ENCODE assay signal across 8 mouse cellular contexts in genomic region chr10:45578298-45578821, GRCm38 (mm10). TPM values are rescaled to one million over a fixed set of nuclear protein-coding genes. Genes with fewer than 3 reads are reported as not detected.
A peak's percentile ranks its signal among the peaks of the same experiment; 100 is the strongest.
DNase-seq lines count a peak whose midpoint lies in the region; ATAC-seq and TF ChIP-seq lines count a peak whose summit lies in the region.

No protein-coding gene starts in this region.

- peak overlapping the region; percentile 73 for H3K4me2 ChIP-seq in lung, postnatal 0 days (replicated peaks; ENCODE audit: low read depth, low read length)

- peak overlapping the region; percentile 71 for H3K27ac ChIP-seq in lung, postnatal 0 days (ENCODE audit: low read length)

- peak overlapping the region; percentile 46 for H3K9ac ChIP-seq in lung, postnatal 0 days (replicated peaks; ENCODE audit: low read depth)

- TF ChIP-seq EP300 in lung, postnatal 0 days (IDR thresholded peaks at IDR 0.05), result no peak

- TF ChIP-seq CTCF in Patski (IDR thresholded peaks at IDR 0.05), result no peak
- TF ChIP-seq CTCF in lung, postnatal 0 days (IDR thresholded peaks at IDR 0.05), result no peak

- in situ Hi-C loops in Patski (cut with MboI; ENCODE audit: low pct_unique_long_range_greater_than_20kb), result no loop called here

- POLR2A ChIA-PET in Patski (lab: Charles Lee), result interaction anchor here (0.6 kb wide), 1 partner anchor 210 kb away, joined by 3 read pairs; no protein-coding TSS in a partner anchor

- H3K9me3 ChIP-seq in lung, postnatal 0 days (ENCODE audit: low read length), result no peaks in the 10 kb centered on the region

- ATAC-seq in Patski, result peak; percentile 66
- ATAC-seq in erythroblast, adult 5-6 weeks (replicated peaks; ENCODE audit: low FRiP score, poor library complexity, severe bottlenecking), result peak; percentile 55
- ATAC-seq in lung, postnatal 0 days, result peak; percentile 74

- no peaks in the 10 kb centered on the region for H3K4me1 ChIP-seq in lung, postnatal 0 days (ENCODE audit: insufficient read depth, low read depth, low read length)

- no peaks in the 10 kb centered on the region for H3K36me3 ChIP-seq in lung, postnatal 0 days (ENCODE audit: insufficient read depth, low read length)

- WGBS in lung, postnatal 0 days, result 1% methylated on average over 18 of the region's 23 CpGs

- CTCF ChIA-PET in Patski (lab: Charles Lee), result no interaction called here

- intact Hi-C loops in heart, postnatal 25 days (cut with DNase I), result no loop called here

- H3K27me3 ChIP-seq in Patski, result no peaks in the 10 kb centered on the region
- H3K27me3 ChIP-seq in lung, postnatal 0 days (replicated peaks; ENCODE audit: insufficient read depth, low read length), result no peaks in the 10 kb centered on the region

- H3K4me3 ChIP-seq in lung, postnatal 0 days (ENCODE audit: low read depth, low read length), result peak overlapping the region; percentile 94

- DNase-seq in adrenal gland, adult 8-10 months, result peak; percentile 10
- no peak for DNase-seq in adrenal gland, adult 2 months
- no peak for DNase-seq in Patski (ENCODE audit: low read depth, low spot score)
- DNase-seq in heart, postnatal 25 days (ENCODE audit: low spot score), result peak; percentile 4
- DNase-seq in layer of hippocampus, adult 9-11 months, result peak; percentile 45
- DNase-seq in lung, postnatal 0 days (ENCODE audit: low spot score), result peak; percentile 51
- peak; percentile 59 to 62 for DNase-seq in right cerebral cortex, postnatal 36 days (ENCODE audit: low spot score in 2 of 2)

RNA-seq across cellular contexts. Expression of gene Hace1, which starts 0.7 kb away (rescaled TPM):
- total RNA-seq in adrenal gland, adult 8-10 months (2022), result 10 to 100 TPM; 10.3 to 11.8 (median 10.8) TPM
- 10 to 100 TPM in 1 of 2 experiments, 1 to 10 TPM in 1; 6.2 to 10.1 TPM for total RNA-seq in adrenal gland, adult 2 months (2021)
- polyA plus RNA-seq in adrenal gland, adult 2 months (2012; rRNA removed), result 1.8 and 2.3 TPM in 2 replicates
- 12.3 TPM for polyA plus RNA-seq in Patski (2021)
- 109 and 149 TPM in 2 replicates for total RNA-seq in erythroblast, adult 5-6 weeks (2015; ENCODE audit: low replicate concordance)
- total RNA-seq in erythroblast, adult 5-6 weeks (2017; ENCODE audit: low replicate concordance), result 146 and 158 TPM in 2 replicates
- total RNA-seq in heart, postnatal 25 days (2021), result 1 to 10 TPM; 8.7 to 9.3 TPM
- 8.8 and 10.3 TPM in 2 replicates for polyA plus RNA-seq in lung, postnatal 0 days (2015; fragmentation: Nextera tagmentation; extraction: Ambion mirVana)

Comparison
In these comparisons a context has a peak if more than half of its experiments do, and no peak if none do; other contexts are left out.
1. DNase-seq: peak in adrenal gland, adult 8-10 months (single experiment), heart, postnatal 25 days (single experiment), layer of hippocampus, adult 9-11 months (single experiment), lung, postnatal 0 days (single experiment) and right cerebral cortex, postnatal 36 days (2 of 2); none in adrenal gland, adult 2 months (single experiment) and Patski (single experiment).
2. RNA of gene Hace1, which starts 0.7 kb away (total RNA-seq): 109 to 158 TPM in erythroblast, adult 5-6 weeks; 10.3 to 11.8 TPM in adrenal gland, adult 8-10 months, 6.2 to 10.1 TPM in adrenal gland, adult 2 months and 8.7 to 9.3 TPM in heart, postnatal 25 days; every median in the first group is over 4 times any median in the second.
3. Peak in every context shown above with its lines, with median percentiles within 50 percentile points of each other: ATAC-seq.